Mouse (Mus musculus): ENCODE results near the gene Hist1h2ao. TPM values are rescaled to one million over a fixed set of nuclear protein-coding genes. Genes with fewer than 3 reads are reported as not detected.

Hist1h2ao gene
- polyA plus RNA-seq, 1 experiment from 2014 or later: 1.7 TPM

Small RNAs within 50 kb of the gene (microRNA-seq; reads per million reads assigned to microRNA genes)
- not detected for gene Gm19658
- not detected for gene Gm44346
- not detected for gene Gm44466

Other genes starting within 250 kb of the Hist1h2ao start
- not detected in 2 replicates for gene Olfr1364, start 228.7 kb upstream of the Hist1h2ao start, polyA plus RNA-seq (2014; fragmentation: Nextera tagmentation; extraction: Ambion mirVana)
- gene Olfr1362, start 196.4 kb upstream of the Hist1h2ao start, polyA plus RNA-seq (2014; fragmentation: Nextera tagmentation; extraction: Ambion mirVana): not detected in 2 replicates
- gene Olfr11, start 167.9 kb upstream of the Hist1h2ao start, polyA plus RNA-seq (2014; fragmentation: Nextera tagmentation; extraction: Ambion mirVana): not detected in 2 replicates
- not detected in 2 replicates for gene Olfr1361, start 147.1 kb upstream of the Hist1h2ao start, polyA plus RNA-seq (2014; fragmentation: Nextera tagmentation; extraction: Ambion mirVana)
- gene Olfr1360, start 133.1 kb upstream of the Hist1h2ao start, polyA plus RNA-seq (2014; fragmentation: Nextera tagmentation; extraction: Ambion mirVana): not detected in 2 replicates
- not detected in 2 replicates for gene Olfr1359, start 112.4 kb upstream of the Hist1h2ao start, polyA plus RNA-seq (2014; fragmentation: Nextera tagmentation; extraction: Ambion mirVana)
- gene Hist1h2bl, start 94.3 kb upstream of the Hist1h2ao start, polyA plus RNA-seq (2014; fragmentation: Nextera tagmentation; extraction: Ambion mirVana): 0.85 and 2.7 TPM in 2 replicates
- gene Hist1h2ai, start 94.0 kb upstream of the Hist1h2ao start, polyA plus RNA-seq (2014; fragmentation: Nextera tagmentation; extraction: Ambion mirVana): 19.8 and 20.9 TPM in 2 replicates
- 11.6 and 12.9 TPM in 2 replicates for gene Hist1h3h, start 92.8 kb upstream of the Hist1h2ao start, polyA plus RNA-seq (2014; fragmentation: Nextera tagmentation; extraction: Ambion mirVana)
- 4.2 and 5.7 TPM in 2 replicates for gene Hist1h2bm, start 88.4 kb upstream of the Hist1h2ao start, polyA plus RNA-seq (2014; fragmentation: Nextera tagmentation; extraction: Ambion mirVana)
- 1.0 and 2.2 TPM in 2 replicates for gene Hist1h4j, start 75.4 kb upstream of the Hist1h2ao start, polyA plus RNA-seq (2014; fragmentation: Nextera tagmentation; extraction: Ambion mirVana)
- gene Hist1h4k, start 60.0 kb upstream of the Hist1h2ao start, polyA plus RNA-seq (2014; fragmentation: Nextera tagmentation; extraction: Ambion mirVana): 2.4 and 6.0 TPM in 2 replicates
- gene Hist1h2ak, start 56.6 kb upstream of the Hist1h2ao start, polyA plus RNA-seq (2014; fragmentation: Nextera tagmentation; extraction: Ambion mirVana): 6.2 and 10.7 TPM in 2 replicates
- 2.2 TPM in 1 of 2 replicates, not detected in the other for gene Hist1h2bn, start 56.3 kb upstream of the Hist1h2ao start, polyA plus RNA-seq (2014; fragmentation: Nextera tagmentation; extraction: Ambion mirVana)
- gene Hist1h1b, start 29.8 kb upstream of the Hist1h2ao start, polyA plus RNA-seq (2014; fragmentation: Nextera tagmentation; extraction: Ambion mirVana): 20.0 and 24.8 TPM in 2 replicates
- 289 and 304 TPM in 2 replicates for gene Hist1h3i, start 27.1 kb upstream of the Hist1h2ao start, polyA plus RNA-seq (2014; fragmentation: Nextera tagmentation; extraction: Ambion mirVana)
- gene Hist1h2an, start 23.2 kb upstream of the Hist1h2ao start, polyA plus RNA-seq (2014; fragmentation: Nextera tagmentation; extraction: Ambion mirVana): 2.6 and 7.4 TPM in 2 replicates
- gene Hist1h2bp, start 23.0 kb upstream of the Hist1h2ao start, polyA plus RNA-seq (2014; fragmentation: Nextera tagmentation; extraction: Ambion mirVana): 2.5 TPM in 2 replicates
- 17.8 and 23.3 TPM in 2 replicates for gene Hist1h2bq, start 268 bp upstream of the Hist1h2ao start, polyA plus RNA-seq (2014; fragmentation: Nextera tagmentation; extraction: Ambion mirVana)
- gene Hist1h4m, start 1.3 kb downstream of the Hist1h2ao start, polyA plus RNA-seq (2014; fragmentation: Nextera tagmentation; extraction: Ambion mirVana): not detected in 2 replicates
- 10.3 and 12.0 TPM in 2 replicates for gene Hist1h4n, start 21.7 kb downstream of the Hist1h2ao start, polyA plus RNA-seq (2014; fragmentation: Nextera tagmentation; extraction: Ambion mirVana)
- gene Hist1h2ap, start 23.0 kb downstream of the Hist1h2ao start, polyA plus RNA-seq (2014; fragmentation: Nextera tagmentation; extraction: Ambion mirVana): 5,628 and 6,009 TPM in 2 replicates
- gene Hist1h2br, start 23.3 kb downstream of the Hist1h2ao start, polyA plus RNA-seq (2014; fragmentation: Nextera tagmentation; extraction: Ambion mirVana): 17.8 and 23.1 TPM in 2 replicates
- 26.7 and 27.9 TPM in 2 replicates for gene Zfp184, start 134.6 kb downstream of the Hist1h2ao start, polyA plus RNA-seq (2014; fragmentation: Nextera tagmentation; extraction: Ambion mirVana)
- gene Pom121l2, start 170.7 kb downstream of the Hist1h2ao start, polyA plus RNA-seq (2014; fragmentation: Nextera tagmentation; extraction: Ambion mirVana): not detected in 2 replicates
- gene Prss16, start 199.3 kb downstream of the Hist1h2ao start, polyA plus RNA-seq (2014; fragmentation: Nextera tagmentation; extraction: Ambion mirVana): 0.10 and 0.37 TPM in 2 replicates
- 6.3 and 6.8 TPM in 2 replicates for gene Hist1h2ah, start 225.1 kb downstream of the Hist1h2ao start, polyA plus RNA-seq (2014; fragmentation: Nextera tagmentation; extraction: Ambion mirVana)
- 9.9 and 11.3 TPM in 2 replicates for gene Hist1h2bk, start 225.4 kb downstream of the Hist1h2ao start, polyA plus RNA-seq (2014; fragmentation: Nextera tagmentation; extraction: Ambion mirVana)
- 43.8 and 43.9 TPM in 2 replicates for gene Hist1h4i, start 230.9 kb downstream of the Hist1h2ao start, polyA plus RNA-seq (2014; fragmentation: Nextera tagmentation; extraction: Ambion mirVana)
- 46.4 and 70.6 TPM in 2 replicates for gene Hist1h2ag, start 232.5 kb downstream of the Hist1h2ao start, polyA plus RNA-seq (2014; fragmentation: Nextera tagmentation; extraction: Ambion mirVana)
- gene Hist1h2bj, start 232.7 kb downstream of the Hist1h2ao start, polyA plus RNA-seq (2014; fragmentation: Nextera tagmentation; extraction: Ambion mirVana): 9.9 and 12.6 TPM in 2 replicates